Mouse (Mus musculus) gastrocnemius, adult 18-20 months (tissue): ENCODE data around the gene Clpsl2. TPM values are rescaled to one million over a fixed set of nuclear protein-coding genes. Genes with fewer than 3 reads are reported as not detected.

Experiments used
- DNase-seq: peaks from one replicate; pipeline ENCODE4 v3.0.0; 2021; ENCODE audit warnings: low spot score
- total RNA-seq, 2 experiments: library from RNA; stranded (reverse); gene quantifications; 2 replicates each; pipeline ENCODE4 v1.2.3; 2021

Clpsl2 gene
- total RNA-seq, 2 experiments from 2014 or later, result not detected

DNA sequence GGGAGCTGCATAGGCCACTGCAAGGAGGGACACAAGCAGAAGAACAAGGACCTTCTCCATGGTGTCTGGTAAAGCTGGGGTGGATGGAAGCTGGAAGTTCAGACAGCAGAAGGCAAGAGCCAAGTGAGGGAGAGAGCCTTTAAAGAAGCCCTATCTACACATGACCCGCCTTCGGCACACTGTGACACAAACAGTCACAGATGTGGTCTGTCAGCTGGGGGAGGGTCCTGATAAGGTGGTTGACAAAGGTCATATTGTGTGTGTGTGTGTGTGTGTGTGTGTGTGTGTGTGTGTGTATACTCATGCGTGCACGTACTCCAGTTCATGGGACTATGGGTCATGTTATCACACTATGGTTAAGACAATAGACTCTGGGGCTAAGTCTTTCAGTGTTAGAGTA, 11.4 kb downstream of the Clpsl2 start, which contains the start of gene Clps:
TSS of gene Clps (minus strand) at position 169 of the 400 bp plus-strand sequence.
- no peak for DNase-seq

- no peak for DNase-seq
These were observed 12.4 kb downstream of the Clpsl2 start for GRCm38 (mm10) chr17:28561613-28562012.

DNA sequence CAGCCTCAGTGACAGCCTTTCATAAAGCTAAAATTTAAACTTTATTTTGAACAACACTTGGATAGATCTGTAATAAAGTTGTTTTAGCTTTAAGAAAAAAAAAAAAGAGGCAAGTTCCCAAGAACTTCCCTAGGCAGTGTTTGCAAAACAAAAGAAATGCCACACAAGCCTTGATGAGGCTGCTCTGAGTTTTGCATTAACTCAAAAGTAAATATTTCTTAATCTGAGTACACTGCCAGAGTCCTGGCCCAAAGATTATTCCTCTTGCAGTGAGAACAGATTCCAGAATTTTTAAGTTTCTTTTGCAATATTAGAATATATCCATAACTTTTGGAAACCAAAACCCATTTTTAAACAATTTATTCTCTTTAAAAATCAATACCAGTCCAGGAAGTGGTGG, 16.0 kb downstream of the Clpsl2 start:
- no peak for DNase-seq

DNA sequence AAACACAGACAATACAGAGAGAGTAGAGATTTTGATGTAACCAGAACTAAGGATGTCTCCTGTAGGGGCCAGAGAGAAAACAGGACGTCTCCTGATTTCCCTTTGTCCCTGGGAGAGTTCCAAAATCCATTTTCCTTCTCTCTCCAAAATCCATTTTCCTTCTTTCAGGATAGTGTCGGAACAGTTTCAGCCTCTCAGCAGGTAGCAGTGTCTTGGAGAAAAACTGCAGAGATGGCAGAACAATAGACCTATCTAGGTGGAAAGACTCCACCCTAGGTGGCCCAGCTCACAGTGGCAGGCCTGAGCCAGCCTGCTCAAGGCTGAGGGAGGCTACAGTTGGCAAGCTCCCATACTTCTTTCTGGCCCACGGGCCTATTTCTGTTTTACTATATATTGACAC, 18.3 kb downstream of the Clpsl2 start:
- no peak for DNase-seq

DNA sequence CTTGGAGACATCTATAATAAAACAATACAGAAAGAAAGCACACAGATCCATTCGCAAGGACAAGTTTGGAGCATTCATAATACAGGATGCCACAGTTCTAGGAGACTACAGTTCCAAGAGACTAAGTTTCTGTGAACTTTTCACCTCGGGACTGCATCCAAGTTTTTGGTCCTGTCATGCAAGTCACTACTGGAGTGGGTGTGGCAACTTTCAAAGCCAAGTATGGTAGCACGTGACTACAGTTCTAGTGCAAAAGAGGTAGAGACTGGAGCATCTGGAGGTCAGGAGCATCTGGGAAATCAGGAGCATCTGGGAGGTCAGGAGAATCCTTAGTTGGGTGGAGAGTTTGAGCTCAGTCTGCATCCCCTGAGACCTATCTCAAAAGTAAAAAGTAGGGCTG, 22.7 kb downstream of the Clpsl2 start:
- DNase-seq, result no peak

- DNase-seq, result no peak
These were observed 23.3 kb downstream of the Clpsl2 start for GRCm38 (mm10) chr17:28572521-28572920.

- no peak for DNase-seq
These were observed 23.7 kb downstream of the Clpsl2 start for GRCm38 (mm10) chr17:28572941-28573340.

DNA sequence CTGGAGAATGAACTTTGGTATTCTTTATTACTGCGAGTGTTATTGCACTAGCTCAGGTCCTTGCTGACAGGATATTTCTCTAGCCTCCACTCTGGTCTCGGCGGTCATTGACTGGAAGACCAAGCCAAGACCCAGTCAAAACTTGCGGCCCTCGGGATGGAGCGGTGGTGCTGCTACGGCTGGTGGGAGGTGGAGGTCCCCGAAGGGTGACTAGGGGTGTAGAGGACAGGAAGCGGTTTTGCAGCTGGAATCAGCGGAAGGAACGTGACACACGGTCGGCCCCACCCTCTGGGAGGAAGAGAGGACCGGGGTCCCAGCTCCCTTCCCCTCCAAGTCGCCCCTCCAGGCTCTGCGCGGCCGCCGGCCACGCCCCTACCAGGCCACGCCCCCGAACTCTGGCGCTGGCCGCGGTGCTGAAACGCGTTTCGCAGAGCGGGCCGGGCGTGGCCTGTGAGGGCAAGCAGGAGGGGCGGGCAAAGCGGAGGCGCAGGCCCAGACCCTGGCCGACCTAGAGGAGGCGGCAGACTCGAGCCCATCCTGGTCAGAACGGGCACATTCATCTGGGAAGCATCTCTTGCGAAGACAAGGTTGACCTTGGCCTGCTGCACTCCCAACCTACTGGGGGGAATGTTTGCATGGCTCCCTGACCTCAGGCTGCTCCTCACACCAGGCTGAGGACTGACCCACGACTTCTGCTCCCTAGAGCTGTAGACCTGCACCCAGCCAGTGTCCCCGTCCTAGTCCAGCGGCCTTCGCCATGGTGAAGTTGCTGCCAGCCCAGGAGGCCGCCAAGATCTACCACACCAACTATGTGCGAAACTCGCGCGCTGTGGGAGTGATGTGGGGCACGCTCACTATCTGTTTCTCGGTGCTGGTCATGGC, 26.3 kb downstream of the Clpsl2 start, which contains the start of gene Lhfpl5:
TSS of gene Lhfpl5 (plus strand) at position 398 of the 882 bp plus-strand sequence.
- peak; percentile 7 for DNase-seq

DNA sequence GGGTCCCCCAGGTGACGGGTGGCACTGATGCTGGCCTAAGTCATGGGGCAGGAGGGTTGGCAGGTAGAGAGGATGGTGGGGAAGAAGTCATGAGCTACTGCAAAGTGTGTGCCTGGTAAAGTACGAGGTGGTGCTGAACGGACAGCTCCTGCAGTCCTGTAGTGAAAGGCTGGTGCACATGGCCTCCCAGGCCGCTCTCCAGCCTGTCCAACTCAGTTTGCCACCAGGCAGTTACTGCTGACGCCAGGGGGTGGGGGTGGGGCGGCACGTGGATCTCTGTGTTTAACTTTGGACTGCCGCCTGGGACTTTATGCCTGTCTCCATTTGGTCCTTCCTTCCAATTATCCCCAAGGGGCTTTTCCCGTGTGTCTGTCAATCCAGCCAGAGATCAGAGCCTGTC, 31.2 kb downstream of the Clpsl2 start:
- DNase-seq, result peak; percentile 22

DNA sequence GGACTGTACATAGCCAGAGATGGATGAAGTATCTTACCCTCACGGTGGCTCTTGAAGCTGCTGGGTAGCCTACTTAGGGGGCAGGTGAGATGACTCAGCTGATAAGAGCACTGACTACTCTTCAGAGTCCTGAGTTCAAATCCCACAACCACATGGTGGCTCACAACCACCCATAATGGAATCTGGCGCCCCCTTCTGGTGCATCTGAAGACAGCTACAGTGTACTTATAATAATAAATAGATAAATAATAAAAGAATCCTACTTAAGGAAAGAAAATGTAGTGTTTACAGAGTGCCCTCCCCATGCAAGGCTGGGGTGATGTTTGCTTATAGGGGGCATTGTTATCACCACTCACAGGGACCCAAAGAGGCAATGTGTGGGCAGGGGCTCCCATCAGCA, 31.8 kb downstream of the Clpsl2 start:
- no peak for DNase-seq

DNA sequence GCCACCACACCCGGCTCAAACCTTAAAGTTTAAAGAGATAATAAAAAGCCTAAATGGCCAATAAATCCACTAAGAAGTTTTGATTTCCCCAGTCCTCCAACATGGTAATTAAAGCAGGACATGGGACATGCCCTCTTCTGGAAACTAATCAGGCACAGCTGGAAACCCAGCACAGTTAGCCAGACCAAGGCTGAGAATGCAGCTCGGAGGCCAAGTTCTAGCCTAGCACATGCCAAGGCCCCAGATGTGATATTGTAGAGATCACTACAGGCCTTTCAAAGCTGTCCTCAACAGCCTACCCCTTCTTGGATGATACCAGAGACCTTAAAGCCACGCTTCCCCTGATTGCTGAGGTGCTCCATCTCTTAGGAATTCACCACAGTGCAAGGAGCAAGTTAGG, 37.3 kb downstream of the Clpsl2 start:
- no peak for DNase-seq

- no peak for DNase-seq
These were observed 39.4 kb downstream of the Clpsl2 start for GRCm38 (mm10) chr17:28588591-28588990.

- no peak for DNase-seq
These were observed 41.4 kb downstream of the Clpsl2 start for GRCm38 (mm10) chr17:28590596-28590995.

- no peak for DNase-seq
These were observed 42.3 kb downstream of the Clpsl2 start for GRCm38 (mm10) chr17:28591476-28591875.

DNA sequence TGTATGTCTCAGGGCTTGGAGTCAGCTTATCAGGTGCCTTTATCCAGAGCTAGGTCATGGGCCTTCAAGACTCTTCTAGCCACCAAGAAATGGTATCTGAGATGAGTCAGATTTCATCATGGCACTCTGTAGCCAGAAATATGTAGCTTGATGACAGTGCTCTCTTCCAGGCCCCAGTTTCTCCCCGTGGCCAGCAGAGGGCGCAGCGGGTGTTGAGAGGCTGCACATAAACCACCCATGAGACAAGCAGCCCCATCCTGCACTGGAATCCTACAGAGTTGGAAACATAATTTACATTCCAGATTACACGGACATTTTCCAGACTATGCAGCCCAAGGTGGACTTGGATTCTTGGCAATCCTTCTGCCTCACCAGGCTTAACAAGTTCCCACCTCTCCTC, 43.8 kb downstream of the Clpsl2 start:
- DNase-seq, result peak; percentile 65

- no peak for DNase-seq
These were observed 44.8 kb downstream of the Clpsl2 start for GRCm38 (mm10) chr17:28593965-28594364.

DNA sequence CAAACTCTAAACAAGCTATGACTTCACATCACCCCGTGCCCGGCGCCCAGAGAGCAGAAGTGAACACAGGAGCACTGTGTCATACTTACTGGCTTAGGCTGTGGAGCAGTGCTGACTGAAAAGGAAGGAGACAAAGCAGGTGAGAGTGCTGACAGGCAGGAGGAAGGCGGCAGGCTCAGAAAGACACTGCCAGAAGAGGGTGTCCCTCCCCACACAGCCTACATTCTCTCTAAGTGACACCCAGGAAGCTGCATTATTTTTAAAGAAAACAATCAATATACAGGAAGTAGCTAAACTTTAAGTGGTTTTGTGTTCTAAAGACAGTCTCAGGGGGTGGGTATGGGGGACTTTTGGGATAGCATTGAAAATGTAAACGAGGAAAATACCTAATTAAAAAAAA, 51.6 kb downstream of the Clpsl2 start:
- DNase-seq, result no peak

DNA sequence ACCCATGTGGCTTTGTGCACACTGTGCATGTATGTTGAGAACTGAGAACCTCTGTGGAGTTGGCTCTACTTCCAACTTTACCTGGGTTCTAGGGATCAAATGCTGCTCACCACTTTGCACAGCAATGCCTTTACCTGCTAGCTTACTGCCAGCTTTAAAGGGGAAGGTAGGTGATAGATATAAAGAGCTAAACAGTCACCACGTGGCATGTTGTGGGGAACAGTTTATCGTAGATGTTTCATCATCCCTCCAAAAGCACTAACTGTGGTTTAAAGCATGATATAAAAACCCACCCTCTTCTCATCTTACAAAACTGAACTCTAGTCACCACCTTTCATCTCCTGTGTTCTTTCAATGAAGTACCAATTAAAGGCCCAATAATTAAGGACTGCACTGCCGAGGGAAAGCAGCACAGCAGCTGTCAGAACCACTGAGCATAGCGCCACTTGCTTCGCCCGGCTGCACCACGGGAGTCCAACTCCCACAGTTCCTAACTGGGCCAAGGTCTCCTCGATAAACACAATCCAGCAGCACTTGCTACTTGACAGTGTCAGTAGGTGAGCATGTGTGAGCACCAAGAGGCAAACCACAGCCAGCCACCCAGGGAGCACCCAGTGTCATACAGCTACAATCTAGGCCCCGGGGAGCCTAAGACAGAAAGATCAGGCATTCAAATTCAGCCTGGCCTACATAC, 52.5 kb downstream of the Clpsl2 start:
- DNase-seq, result no peak
